In the genomic region with DNA sequence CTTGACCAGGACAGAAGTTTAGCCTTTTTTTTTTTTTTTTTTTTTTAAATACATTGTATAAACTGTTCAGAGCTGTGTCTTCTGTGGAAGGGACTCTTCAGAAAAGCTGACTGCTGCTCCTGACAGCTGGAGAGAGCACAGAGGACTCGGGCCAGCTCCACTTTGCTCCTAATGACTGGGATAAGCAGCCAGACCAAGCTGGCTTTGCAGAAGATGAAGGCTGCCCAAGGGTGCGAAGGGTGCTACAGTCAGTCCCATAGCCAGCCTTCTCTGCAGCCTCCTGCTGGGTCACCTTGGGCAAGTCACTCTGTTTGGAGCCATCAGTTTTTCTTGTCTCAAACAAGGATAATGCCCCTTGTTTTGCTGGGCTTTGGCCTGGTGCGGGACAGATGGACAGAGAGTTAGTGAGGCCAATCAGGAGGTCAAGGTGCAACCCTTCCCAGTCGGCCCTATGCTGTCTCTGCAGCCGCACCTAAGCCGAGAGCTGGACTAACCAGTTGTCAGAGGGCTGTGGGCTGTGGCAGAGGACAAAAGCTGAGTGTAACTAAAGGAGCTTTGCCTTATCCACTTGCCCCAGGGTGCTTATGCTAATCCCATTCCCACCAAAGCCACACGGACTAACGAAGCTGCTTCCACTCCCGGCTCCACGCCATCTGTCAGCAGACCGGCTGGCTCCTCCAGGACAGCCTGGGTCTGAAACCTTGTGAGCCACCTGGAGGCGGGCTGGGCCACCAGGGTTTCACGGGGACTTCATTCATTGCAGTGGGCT, we compare ENCODE assay signal across 10 mouse cellular contexts. TPM values are rescaled to one million over a fixed set of nuclear protein-coding genes. Genes with fewer than 3 reads are reported as not detected.
A peak's percentile ranks its signal among the peaks of the same experiment; 100 is the strongest.
DNase-seq lines count a peak whose midpoint lies in the region; ATAC-seq lines count a peak whose summit lies in the region.
"Had no signal": no experiment of that assay in that cellular context is flagged by ENCODE, and none has a peak within 500 bp of the region (broad histone marks: within the 10 kb centered on the region; RNA-seq: fewer than 3 reads in every experiment).

No protein-coding gene starts in this region.

- 0 out of 2 replicates have a peak overlapping the region, but pooled peaks have one; percentile 4 for H3K4me2 ChIP-seq in forebrain, embryonic 12.5 days

- H3K36me3 ChIP-seq in forebrain, embryonic 12.5 days (replicated peaks), result no peaks in the 10 kb centered on the region
- H3K36me3 ChIP-seq in midbrain, embryonic 10.5 days, result no peaks in the 10 kb centered on the region

- H3K27ac ChIP-seq in forebrain, embryonic 12.5 days, result peak overlapping the region; percentile 83
- peak overlapping the region; percentile 85 for H3K27ac ChIP-seq in midbrain, embryonic 10.5 days (replicated peaks)

- no peaks in the 10 kb centered on the region for H3K9me3 ChIP-seq in forebrain, embryonic 12.5 days
- no peaks in the 10 kb centered on the region for H3K9me3 ChIP-seq in midbrain, embryonic 10.5 days (replicated peaks)

- 10% methylated on average over 13 of the region's 13 CpGs for WGBS in forebrain, embryonic 12.5 days
- WGBS in midbrain, embryonic 10.5 days, result 13% methylated on average over 13 of the region's 13 CpGs

- H3K4me1 ChIP-seq in forebrain, embryonic 12.5 days, result peaks cover 59% of the 10 kb centered on the region
- peaks cover 74% of the 10 kb centered on the region for H3K4me1 ChIP-seq in midbrain, embryonic 10.5 days

- ATAC-seq in forebrain, embryonic 12.5 days (ENCODE audit: low FRiP score), result peak; percentile 54
- ATAC-seq: inflammation-experienced regulatory T-cells, adult 6 months had no signal

- no peak overlapping the region for H3K9ac ChIP-seq in forebrain, embryonic 12.5 days

- no peak overlapping the region for H3K4me3 ChIP-seq in forebrain, embryonic 12.5 days (replicated peaks)
- peak overlapping the region; percentile 23 for H3K4me3 ChIP-seq in midbrain, embryonic 10.5 days

- peaks cover 5% of the 10 kb centered on the region for H3K27me3 ChIP-seq in forebrain, embryonic 12.5 days
- H3K27me3 ChIP-seq in midbrain, embryonic 10.5 days (ENCODE audit: low read depth, poor library complexity, severe bottlenecking), result peaks cover 10% of the 10 kb centered on the region

- peak; percentile 18 to 28 for DNase-seq in urinary bladder, postnatal 36 days (ENCODE audit: low spot score in 2 of 2)
- DNase-seq in urinary bladder, adult 2 months (ENCODE audit: low spot score), result no peak
- peak; percentile 75 for DNase-seq in midbrain, embryonic 10.5 days (ENCODE audit: low spot score)
- DNase-seq in right cerebral cortex, postnatal 10 days (ENCODE audit: low spot score in 2 of 2), result no peak
- no peak for DNase-seq in natural killer cell, adult 2 months (ENCODE audit: low spot score in 2 of 2)
- no peak for DNase-seq in left cerebral cortex, adult 11 months (ENCODE audit: low spot score)
- no peak for DNase-seq in frontal cortex, postnatal 14 days (ENCODE audit: low spot score in 2 of 2)

RNA-seq across cellular contexts. Expression of gene Cdcp2, which starts 31.4 kb away (rescaled TPM):
- polyA plus RNA-seq in urinary bladder, adult 2 months (2012; rRNA removed), result not detected in 2 replicates
- not detected in 2 replicates for polyA plus RNA-seq in forebrain, embryonic 12.5 days (2016; fragmentation: Nextera tagmentation; extraction: Ambion mirVana)
- polyA plus RNA-seq in midbrain, embryonic 10.5 days (2016; fragmentation: Nextera tagmentation; extraction: Ambion mirVana), result 0.11 and 0.22 TPM in 2 replicates
- polyA plus RNA-seq: inflammation-experienced regulatory T-cells, adult 6 months; testis, adult 2 months had no signal

RNA-seq across cellular contexts. Expression of gene Tmem59, which starts 50.1 kb away (rescaled TPM):
- polyA plus RNA-seq in urinary bladder, adult 2 months (2012; rRNA removed), result 287 and 337 TPM in 2 replicates
- 289 and 296 TPM in 2 replicates for polyA plus RNA-seq in forebrain, embryonic 12.5 days (2016; fragmentation: Nextera tagmentation; extraction: Ambion mirVana)
- polyA plus RNA-seq in midbrain, embryonic 10.5 days (2016; fragmentation: Nextera tagmentation; extraction: Ambion mirVana), result 279 and 311 TPM in 2 replicates

RNA-seq across cellular contexts. Expression of gene Tceanc2, which starts 50.8 kb away (rescaled TPM):
- polyA plus RNA-seq in urinary bladder, adult 2 months (2012; rRNA removed), result 12.9 and 15.3 TPM in 2 replicates
- polyA plus RNA-seq in forebrain, embryonic 12.5 days (2016; fragmentation: Nextera tagmentation; extraction: Ambion mirVana), result 22.1 and 26.5 TPM in 2 replicates
- polyA plus RNA-seq in midbrain, embryonic 10.5 days (2016; fragmentation: Nextera tagmentation; extraction: Ambion mirVana), result 30.6 and 39.7 TPM in 2 replicates

Comparison
In these comparisons a context has a peak if more than half of its experiments do, and no peak if none do; other contexts are left out.
1. DNase-seq: peak in urinary bladder, postnatal 36 days (2 of 2) and midbrain, embryonic 10.5 days (single experiment); none in urinary bladder, adult 2 months (single experiment), right cerebral cortex, postnatal 10 days (0 of 2), natural killer cell, adult 2 months (0 of 2), left cerebral cortex, adult 11 months (single experiment) and frontal cortex, postnatal 14 days (0 of 2).